Mouse (Mus musculus): ENCODE data around the gene Krtap19-9b.

Krtap19-9b gene

DNA sequence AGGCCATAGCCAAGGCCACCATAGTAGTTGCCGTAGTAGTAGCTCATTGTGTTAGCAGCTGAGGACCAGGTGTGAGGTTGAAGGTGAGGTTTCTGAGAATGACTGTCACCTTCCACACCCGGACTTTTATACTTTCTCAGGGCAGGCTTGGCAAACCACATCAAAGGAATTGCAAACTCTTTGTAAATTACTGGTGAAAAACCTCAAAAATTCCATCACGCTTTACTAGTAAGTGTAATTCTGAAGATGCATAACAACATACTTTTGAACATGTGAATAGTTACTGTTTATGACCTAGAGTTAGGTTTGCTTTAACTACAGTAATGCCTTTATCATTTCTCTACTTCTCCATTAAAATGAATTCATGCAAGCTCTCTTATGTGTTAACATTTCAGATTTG, at the start of gene Krtap19-9b:
TSS of gene Krtap19-9b (minus strand) at position 101 of the 400 bp plus-strand sequence.
- no peak for DNase-seq

DNA sequence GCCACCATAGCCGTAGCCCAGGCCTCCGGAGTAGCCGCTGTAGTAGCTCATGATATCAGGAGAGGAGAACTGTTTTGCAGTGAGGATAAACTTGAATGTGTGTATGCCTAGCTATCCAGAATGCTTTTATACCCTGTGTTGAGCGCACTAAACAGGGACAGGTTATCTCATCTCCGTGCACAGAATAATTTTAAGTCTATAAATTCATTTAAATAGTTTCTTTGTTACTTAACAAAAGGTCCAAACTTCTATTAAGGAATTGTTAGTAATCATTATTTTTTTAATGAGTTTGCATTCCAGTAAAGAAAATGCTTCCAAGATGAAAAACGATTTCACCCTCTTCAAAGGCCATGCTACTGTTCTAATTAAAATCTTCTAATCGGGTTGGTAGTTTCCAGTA, 30.7 kb upstream of the Krtap19-9b start, which contains the start of gene Krtap16-3:
TSS of gene Krtap16-3 (minus strand) at position 101 of the 400 bp plus-strand sequence.
- DNase-seq: no peak

DNA sequence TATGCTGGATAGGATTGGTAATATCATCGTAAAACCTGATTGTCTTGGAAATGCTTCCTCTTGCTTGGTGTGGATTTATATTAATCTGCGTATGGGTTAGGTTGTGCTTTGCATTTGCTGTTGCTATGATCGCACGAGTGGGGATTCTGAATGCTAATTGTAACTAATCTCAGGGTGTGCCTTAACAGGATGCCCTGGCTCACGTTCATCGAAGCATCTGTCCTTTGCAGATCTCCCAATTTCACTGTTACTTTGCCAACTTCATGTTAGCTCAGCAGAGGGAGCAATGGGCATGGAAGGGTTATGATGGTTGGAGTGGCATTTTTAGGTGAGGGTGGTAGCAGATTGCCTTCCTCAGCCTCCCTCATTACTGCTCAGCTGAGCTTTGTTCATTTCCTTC, 9.0 kb upstream of the Krtap19-9b start:
- no peak for DNase-seq

DNA sequence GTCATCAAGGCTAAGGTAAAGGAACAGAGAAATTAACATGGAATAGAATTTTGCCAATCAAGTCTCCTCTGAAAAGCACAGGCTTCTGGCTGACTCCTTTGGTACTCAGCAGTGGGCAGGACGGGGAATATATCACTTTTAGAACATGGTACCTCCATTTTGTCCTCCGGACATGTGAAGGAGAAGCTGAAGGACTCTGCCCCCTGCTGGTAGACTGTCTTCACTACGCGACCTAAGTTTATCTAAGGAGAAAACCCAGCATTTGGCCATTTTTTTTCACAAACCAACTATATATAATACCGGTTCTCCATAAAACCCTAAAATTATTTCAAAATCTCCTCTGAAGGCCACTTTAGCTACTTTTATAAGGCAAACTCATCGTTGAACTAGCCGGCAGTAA, 6.2 kb upstream of the Krtap19-9b start:
- DNase-seq: no peak

DNA sequence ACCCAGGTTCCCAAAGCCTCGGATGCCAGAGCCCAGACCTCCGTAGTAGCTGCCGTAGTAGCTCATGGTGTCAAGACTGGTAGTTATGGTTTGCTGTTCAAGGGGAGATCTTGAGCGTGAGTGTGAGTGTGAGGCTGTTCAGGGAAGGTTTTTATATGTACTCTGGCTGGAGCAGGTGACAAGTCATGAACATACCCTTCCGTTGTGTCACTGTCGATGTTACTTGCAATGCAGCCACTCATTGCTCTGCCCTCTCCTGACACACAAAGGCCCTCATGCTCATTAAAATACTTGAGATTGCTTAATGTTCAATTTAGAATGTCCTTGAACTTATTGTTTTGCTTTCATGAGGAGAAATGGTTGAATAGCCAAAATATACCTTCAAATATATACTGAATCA, 35.7 kb downstream of the Krtap19-9b start, which contains the start of gene Krtap19-5:
TSS of gene Krtap19-5 (minus strand) at position 101 of the 400 bp plus-strand sequence.
- no peak for DNase-seq

DNA sequence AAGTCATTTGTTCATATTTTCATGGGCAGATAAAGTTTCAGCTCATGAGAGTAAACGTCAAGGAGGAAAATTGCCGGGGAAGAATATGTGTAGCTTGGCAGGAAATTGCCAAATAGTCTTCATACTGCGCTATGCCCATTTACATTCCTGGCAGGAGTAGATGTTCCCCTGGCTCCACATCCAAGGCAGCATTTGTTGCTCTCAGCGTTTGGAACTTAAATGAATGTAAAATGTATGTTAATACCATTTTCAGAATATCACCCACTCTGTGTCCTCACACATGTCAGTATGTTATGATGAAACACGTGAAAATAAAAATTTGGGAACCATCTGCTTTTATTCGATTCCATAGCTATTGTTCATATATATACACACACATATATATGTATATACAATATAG, 45.2 kb downstream of the Krtap19-9b start:
- no peak for DNase-seq

DNA sequence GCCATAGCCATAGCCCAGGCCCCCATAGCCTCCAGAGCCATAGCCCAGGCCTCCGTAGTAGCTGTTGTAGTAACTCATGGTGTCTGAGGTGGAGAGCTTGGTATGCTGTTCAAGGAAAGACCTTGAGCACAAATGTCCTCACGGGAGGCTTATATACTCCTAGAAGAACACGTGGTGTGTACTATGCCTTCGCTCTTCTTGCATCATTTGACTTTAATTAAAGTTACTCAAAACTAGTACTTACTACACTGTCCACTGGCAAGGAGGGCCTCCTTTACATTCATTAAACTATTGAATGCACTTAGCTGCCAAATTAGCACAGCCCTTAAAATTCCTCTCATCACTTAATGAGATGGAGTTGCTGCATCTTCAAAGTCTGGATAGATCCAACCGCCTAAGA, 47.1 kb downstream of the Krtap19-9b start, which contains the start of gene Krtap19-4:
TSS of gene Krtap19-4 (minus strand) at position 101 of the 400 bp plus-strand sequence.
- no peak for DNase-seq

All from spleen, adult 18-20 months (tissue).